Mouse (Mus musculus) liver, postnatal 0 days (tissue): Measurements from ENCODE around the gene Gm44790.

Experiments used
- CTCF ChIP-seq: sonication (generic); IDR thresholded peaks from 2 replicates; pipeline ENCODE4 v1.5.1; 2016; ENCODE audit warnings: antibody characterized with exemption, low read depth
- EP300 ChIP-seq: IDR thresholded peaks from 2 replicates; pipeline ENCODE4 v1.6.1; 2016; ENCODE audit warnings: antibody characterized with exemption, low read depth, mild to moderate bottlenecking

DNA sequence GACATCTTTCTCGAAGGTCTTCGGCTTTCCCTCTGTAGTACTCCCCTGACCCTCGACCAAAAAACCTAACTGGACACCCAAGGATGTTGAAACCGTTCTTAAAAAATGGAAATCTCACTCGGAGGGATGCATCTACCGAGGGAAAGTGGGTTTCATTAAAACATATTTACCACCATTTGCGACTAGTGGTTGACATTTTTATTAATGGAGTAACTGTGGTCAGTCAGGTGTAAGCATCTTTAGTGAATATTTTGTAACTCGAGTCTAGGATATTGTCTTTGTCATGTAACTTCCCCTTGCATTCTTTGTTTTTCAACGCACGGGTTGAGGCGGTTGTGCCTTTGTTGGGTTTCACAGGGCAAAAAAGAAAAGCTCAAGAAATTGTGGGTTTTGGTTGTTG is 21.5 kb upstream of the Gm44790 start:
- TF ChIP-seq CTCF (no peak), EP300 (no peak)
